Mouse (Mus musculus) T-helper 1 cell (primary cell): ENCODE measurements around the gene Naa80.

ENCODE experiments used
- in situ Hi-C: fragments of 300-600 bp; cut with MboI, MseI; formaldehyde crosslinking; loops from one replicate; pipeline ENCODE4 v1.15.1; 2025; ENCODE audit warnings: high pct_unique_total_duplicates

The Naa80 gene

GRCm38 (mm10) chr9:107578587-107578986 lies at the start of gene Naa80:
Gene Naa80, plus strand, starts transcription at chr9:107578887.
- in situ Hi-C loops = no loop called here

DNA sequence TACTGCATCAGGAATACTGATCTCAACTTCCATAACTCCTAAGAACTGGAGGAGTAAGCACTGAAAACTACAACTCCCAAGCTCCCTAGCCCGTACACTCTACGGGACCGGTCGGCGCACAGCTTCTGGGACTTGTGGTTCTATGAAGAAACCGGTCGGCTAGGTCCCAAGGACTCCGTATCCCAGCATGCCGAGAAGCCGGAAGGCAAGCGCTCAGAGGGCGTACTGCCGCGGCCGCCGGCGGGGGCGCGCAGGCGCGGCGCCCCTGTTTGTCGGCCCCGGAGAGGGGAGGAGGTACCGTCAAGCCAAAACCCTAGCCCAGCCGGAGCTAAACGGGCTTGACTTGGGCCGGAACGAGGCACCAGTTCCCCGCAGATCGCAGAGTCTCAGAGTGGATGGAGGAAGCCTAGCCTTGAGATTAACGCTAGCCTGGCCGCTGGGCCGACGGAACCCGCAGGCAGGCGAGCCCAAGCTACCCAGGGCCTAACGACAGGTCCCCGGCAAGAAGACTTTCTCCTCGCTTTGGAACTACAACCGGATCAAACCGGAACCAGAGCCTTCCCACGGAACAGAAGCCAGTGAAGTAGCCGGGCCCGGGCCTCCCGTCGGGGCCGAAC lies 44.8 kb upstream of the Naa80 start, which contains the start of gene Tmem115:
Gene Tmem115, plus strand, starts transcription at position 155 of the 617 bp plus-strand sequence.
- in situ Hi-C loops = loop anchor here (10.0 kb wide), 1 partner anchor 249 kb away; the partner anchor contains the start of gene Mapkapk3

DNA sequence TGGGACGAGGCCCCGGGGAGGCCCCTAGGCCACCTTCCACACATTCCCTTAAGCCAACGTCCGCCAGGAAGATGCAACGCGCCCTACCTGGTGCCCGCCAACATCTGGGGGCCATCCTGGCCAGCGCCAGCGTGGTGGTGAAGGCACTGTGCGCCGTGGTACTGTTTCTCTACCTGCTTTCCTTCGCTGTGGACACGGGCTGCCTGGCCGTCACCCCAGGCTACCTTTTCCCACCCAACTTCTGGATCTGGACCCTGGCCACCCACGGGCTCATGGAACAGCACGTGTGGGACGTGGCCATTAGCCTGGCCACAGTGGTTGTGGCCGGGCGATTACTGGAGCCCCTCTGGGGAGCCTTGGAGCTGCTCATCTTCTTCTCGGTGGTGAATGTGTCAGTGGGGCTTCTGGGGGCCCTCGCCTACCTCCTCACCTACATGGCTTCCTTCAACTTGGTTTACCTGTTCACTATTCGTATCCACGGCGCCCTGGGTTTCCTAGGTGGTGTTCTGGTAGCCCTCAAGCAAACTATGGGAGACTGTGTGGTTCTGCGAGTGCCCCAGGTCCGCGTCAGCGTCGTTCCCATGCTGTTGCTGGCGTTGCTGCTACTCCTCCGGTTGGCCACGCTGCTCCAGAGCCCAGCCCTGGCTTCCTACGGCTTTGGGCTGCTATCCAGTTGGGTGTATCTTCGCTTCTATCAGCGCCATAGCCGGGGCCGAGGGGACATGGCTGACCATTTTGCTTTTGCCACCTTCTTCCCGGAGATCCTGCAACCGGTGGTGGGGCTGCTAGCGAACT lies 44.1 kb upstream of the Naa80 start:
- in situ Hi-C loops = loop anchor here (5.0 to 10.0 kb wide), 2 partner anchors 250 to 1172 kb away; partner anchors contain the start of gene Mapkapk3

DNA sequence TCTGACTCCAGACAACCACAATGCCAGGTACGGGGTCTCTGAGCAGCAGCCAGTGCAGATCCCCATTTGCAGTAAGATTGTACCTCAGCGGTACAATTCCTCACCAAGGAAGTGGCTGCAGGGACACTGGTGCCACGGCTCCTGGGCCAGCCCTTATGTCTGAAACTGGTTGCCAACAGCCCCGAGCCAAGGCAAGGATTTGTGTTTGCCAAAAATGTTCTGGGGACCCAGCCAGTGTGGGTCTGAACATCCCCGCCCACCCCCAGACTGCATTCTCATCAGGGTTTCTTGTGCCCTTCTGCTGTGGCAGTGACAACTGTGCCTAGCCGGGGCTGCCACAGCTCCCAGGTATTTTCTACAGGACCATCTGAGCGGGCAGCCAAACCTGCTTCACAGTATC lies 40.5 kb upstream of the Naa80 start:
- in situ Hi-C loops = loop anchor here (5.0 to 10.0 kb wide), 2 partner anchors 253 to 1176 kb away; partner anchors contain the start of gene Mapkapk3

GRCm38 (mm10) chr9:107538711-107539110 lies 40.0 kb upstream of the Naa80 start:
- in situ Hi-C loops = loop anchor here (5.0 to 10.0 kb wide), 2 partner anchors 254 to 1176 kb away; partner anchors contain the start of gene Mapkapk3

DNA sequence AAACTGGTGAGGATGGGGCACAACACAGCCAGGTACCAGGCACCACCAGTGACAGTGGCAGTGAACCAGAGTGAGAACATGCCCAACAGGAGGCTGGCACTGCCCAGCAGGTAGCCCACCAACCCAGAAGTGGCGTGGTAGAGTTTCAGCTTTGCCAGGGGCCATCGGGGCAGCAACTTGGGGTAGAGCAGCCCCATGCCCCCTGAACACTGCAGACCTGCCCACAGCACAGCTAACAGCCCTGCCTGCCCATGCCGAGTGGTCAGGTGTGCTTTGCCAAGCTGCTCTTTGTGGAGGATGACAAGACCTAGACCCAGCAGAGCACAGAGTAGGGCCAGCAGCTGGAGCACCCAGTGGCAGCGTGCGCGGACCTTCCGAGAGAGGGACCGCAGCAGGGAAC lies 38.7 kb upstream of the Naa80 start:
- in situ Hi-C loops = loop anchor here (5.0 to 10.0 kb wide), 2 partner anchors 255 to 1178 kb away; partner anchors contain the start of gene Mapkapk3

- in situ Hi-C loops = no loop called here
Observed at GRCm38 (mm10) chr9:107540420-107540819, 38.3 kb upstream of the Naa80 start.

DNA sequence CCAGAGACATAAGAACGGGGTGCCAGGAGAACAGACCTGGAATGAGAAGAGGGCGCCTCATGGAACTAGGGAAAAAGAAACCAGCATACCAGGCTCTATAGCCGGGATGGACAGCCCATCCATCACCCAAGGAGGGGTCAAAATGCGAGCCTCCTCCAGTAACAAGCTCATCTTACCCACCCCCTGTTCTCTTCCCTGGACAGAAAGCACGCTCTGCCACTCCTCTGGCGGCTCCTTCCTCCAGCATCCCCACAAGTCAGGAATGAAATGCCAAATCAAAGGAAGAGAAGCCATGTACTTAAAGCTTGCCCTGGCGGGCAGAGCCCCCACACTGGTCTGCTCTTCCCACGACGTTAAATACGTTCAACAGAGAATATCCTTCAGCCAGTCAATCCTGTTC lies 37.7 kb upstream of the Naa80 start:
- in situ Hi-C loops = no loop called here

DNA sequence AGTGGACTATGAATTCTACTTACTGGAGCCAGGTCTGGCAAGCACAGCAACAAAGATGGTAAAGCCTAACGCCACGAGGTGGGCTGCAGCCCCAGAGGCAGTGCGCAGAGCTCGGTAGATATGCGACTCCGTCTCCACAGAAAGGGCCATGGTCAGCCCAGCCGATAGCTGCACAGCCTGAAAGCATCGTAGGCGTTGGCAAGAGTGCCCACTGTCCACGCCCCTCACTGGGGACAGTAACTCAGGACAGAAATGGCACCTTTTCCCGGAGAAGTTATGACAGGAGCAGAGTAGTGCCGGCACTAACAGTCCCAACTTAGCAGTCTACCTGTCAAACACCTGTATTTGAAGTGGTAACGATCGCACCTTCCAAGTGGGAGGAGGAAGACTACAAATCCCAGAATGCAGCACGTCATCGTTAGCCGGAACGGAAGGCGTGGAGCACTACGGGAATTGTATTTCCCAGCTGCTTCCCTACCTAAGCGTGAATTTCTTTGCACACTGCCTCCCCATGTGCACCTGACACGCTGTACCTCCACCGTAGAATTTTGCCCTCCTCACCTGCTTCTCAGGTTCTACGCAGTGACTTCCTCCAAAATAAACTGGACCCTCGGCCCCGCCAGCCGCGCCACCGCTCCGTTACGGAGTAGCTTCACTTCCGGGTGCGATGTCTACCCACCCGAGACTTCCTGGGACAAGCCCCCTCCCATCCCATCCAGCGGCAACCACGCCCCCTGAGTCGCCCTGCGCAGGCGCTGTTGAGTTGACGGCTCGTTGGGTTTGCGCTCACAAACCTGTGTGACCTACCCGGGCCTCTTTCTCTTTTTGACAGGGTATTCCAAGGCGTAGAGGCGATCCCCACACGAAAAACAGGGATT lies 37.0 kb upstream of the Naa80 start, which contains the start of the genes Cyb561d2 and Nprl2:
Gene Cyb561d2, minus strand, starts transcription at position 720 of the 878 bp plus-strand sequence.
Gene Nprl2, plus strand, starts transcription at position 753 of the 878 bp plus-strand sequence.
- in situ Hi-C loops = no loop called here

- in situ Hi-C loops = no loop called here
Observed at GRCm38 (mm10) chr9:107542352-107542686, 36.4 kb upstream of the Naa80 start.

GRCm38 (mm10) chr9:107542721-107543120 lies 36.0 kb upstream of the Naa80 start:
- in situ Hi-C loops = no loop called here

DNA sequence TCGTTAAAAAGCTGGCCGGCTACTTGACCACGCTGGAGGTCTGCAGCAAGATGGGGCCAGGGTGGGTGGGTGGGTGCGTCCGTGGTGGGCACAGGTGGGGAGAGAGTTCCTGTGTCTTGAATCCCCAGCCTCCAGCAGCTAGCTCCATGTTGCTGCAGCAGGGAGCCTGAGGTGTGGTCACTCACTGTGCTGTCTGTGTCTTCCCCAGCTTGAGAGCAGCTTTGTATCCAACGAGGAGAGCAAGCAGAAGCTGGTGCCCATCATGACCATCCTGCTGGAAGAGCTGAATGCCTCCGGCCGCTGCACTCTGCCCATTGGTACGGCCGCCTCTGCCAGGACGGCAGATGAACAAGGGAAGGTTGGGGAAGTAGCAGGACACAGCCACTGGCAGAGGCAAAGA lies 35.4 kb upstream of the Naa80 start:
- in situ Hi-C loops = no loop called here

- in situ Hi-C loops = no loop called here
Observed at GRCm38 (mm10) chr9:107544196-107544700, 34.4 kb upstream of the Naa80 start.

DNA sequence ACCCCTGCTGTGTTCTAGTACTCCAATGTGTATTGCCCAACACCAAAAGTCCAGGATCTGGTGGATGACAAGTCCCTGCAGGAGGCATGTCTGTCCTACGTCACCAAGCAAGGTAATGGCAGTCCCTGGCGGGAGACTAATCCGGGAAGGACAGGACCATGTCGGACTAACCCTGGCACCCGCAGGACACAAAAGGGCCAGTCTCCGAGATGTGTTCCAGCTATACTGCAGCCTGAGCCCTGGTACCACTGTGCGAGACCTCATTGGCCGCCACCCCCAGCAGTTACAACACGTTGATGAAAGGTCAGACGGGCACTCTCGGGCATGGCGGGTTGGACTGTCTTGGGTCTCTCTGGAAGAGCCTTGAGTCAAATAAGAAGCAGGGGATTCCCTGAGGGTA lies 34.0 kb upstream of the Naa80 start:
- in situ Hi-C loops = no loop called here

GRCm38 (mm10) chr9:107545199-107545598 lies 33.5 kb upstream of the Naa80 start:
- in situ Hi-C loops = no loop called here

DNA sequence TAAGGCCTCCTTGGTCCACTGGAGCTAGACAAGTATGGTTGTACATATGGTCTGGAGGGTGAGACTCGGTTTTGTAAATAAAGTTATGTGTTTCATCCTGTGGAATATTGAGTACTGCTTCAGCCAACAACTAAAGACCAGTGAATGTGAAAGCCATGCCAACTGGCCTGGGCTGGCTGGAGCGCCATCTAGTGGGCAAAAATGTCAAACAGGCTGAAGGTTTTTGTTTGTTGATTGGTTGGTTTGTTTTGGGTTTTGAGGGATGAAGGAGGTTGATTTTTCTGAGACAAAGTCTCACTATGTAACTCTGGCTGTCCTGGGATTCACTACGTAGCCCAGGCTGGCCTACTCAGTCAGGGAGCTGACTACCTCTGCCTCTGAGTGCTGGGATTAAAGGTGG lies 33.1 kb upstream of the Naa80 start:
- in situ Hi-C loops = no loop called here

- in situ Hi-C loops = no loop called here
Observed at GRCm38 (mm10) chr9:107547026-107547425, 31.7 kb upstream of the Naa80 start, which contains the start of gene Zmynd10. Gene Zmynd10, plus strand, starts transcription at chr9:107547298.

DNA sequence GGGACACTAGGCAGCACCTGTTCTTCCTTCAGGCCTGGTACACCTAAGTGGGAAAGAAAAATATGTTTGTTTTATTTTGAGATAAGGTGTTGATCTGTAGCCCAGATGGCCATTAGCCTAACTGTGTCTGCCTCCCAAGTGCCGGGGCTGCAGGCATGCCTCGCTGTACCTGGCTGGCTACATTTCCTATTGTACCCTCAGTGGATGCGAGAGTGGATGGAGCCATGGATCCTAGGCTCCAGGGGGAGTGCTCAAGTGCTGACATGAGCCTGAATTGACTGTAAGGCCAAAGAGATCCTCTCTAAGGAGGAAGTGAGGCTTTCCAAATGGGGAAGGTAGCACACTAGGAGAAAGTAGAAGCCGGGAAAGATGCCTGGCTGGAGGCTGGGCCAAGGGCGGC lies 30.7 kb upstream of the Naa80 start:
- in situ Hi-C loops = no loop called here

GRCm38 (mm10) chr9:107548820-107549219 lies 29.9 kb upstream of the Naa80 start:
- in situ Hi-C loops = no loop called here

GRCm38 (mm10) chr9:107549297-107550074 lies 29.2 kb upstream of the Naa80 start:
- in situ Hi-C loops = loop anchor here (10.0 to 25.0 kb wide), 2 partner anchors 655 to 1362 kb away; partner anchors contain the start of genes Manf and Ppm1m
